Mouse (Mus musculus) MEL (cell line): ENCODE results near the gene Sox6. TPM values are rescaled to one million over a fixed set of nuclear protein-coding genes. Genes with fewer than 3 reads are reported as not detected.
A peak's percentile ranks its signal among the peaks of the same experiment; 100 is the strongest.

ENCODE experiments used
- DNase-seq: peaks from one replicate; pipeline ENCODE4 v3.0.0; 2011; ENCODE audit warnings: low read depth, low spot score
- H3K27ac ChIP-seq: 2 replicates; pipeline ENCODE4 v1.5.1; 2012; ENCODE audit warnings: low read depth, mild to moderate bottlenecking, control low read depth, low read length, moderate library complexity; ENCODE audit not compliant: control insufficient read depth
- H3K27me3 ChIP-seq, 2 experiments: fragments of 150-350 bp in 1 of 2; sonication (generic) in 1 of 2; 2 replicates each; pipeline ENCODE4 v1.6.1; 2012; ENCODE audit warnings: low read length in 2 of 2, mild to moderate bottlenecking in 2 of 2, improper control_type of control experiment in 1 of 2, moderate library complexity in 1 of 2; ENCODE audit not compliant: insufficient read depth in 2 of 2, control insufficient read depth in 1 of 2
- H3K36me3 ChIP-seq, 2 experiments: 2 replicates each; pipeline ENCODE4 v1.6.1; 2012 to 2014; ENCODE audit warnings: low read length in 2 of 2, improper control_type of control experiment in 1 of 2, inconsistent platforms in 1 of 2, mild to moderate bottlenecking in 1 of 2; ENCODE audit not compliant: insufficient read depth in 2 of 2, control insufficient read depth in 1 of 2
- H3K4me1 ChIP-seq, 2 experiments: fragments of 150-350 bp in 1 of 2; sonication (generic) in 1 of 2; 2 replicates each; pipeline ENCODE4 v1.6.1; 2012; ENCODE audit warnings: low read length in 2 of 2, improper control_type of control experiment in 1 of 2, mild to moderate bottlenecking in 1 of 2; ENCODE audit not compliant: insufficient read depth in 2 of 2, control insufficient read depth in 1 of 2
- H3K4me3 ChIP-seq, 2 experiments: fragments of 150-350 bp in 1 of 2; sonication (generic) in 1 of 2; 2 replicates each; pipeline ENCODE4 v1.5.1; 2012; ENCODE audit warnings: low read depth in 2 of 2, low read length in 2 of 2, mild to moderate bottlenecking in 2 of 2, moderate library complexity in 2 of 2, control low read depth in 1 of 2, improper control_type of control experiment in 1 of 2; ENCODE audit not compliant: control insufficient read depth in 1 of 2, insufficient read depth in 1 of 2
- H3K79me2 ChIP-seq: 2 replicates; pipeline ENCODE4 v1.6.1; 2012; ENCODE audit warnings: mild to moderate bottlenecking, low read length, moderate library complexity; ENCODE audit not compliant: control insufficient read depth, poor library complexity, insufficient read depth
- H3K9ac ChIP-seq: 2 replicates; pipeline ENCODE4 v1.6.1; 2012; ENCODE audit warnings: low read depth, mild to moderate bottlenecking, control low read depth, low read length, moderate library complexity; ENCODE audit not compliant: control insufficient read depth, poor library complexity, severe bottlenecking
- H3K9me3 ChIP-seq: fragments of 150-350 bp; sonication (generic); replicated peaks from 2 replicates; pipeline ENCODE4 v1.6.1; 2012; ENCODE audit warnings: mild to moderate bottlenecking, low read length, improper control_type of control experiment, moderate library complexity; ENCODE audit not compliant: insufficient read depth
- CHD1 ChIP-seq: IDR thresholded peaks from 2 replicates; pipeline ENCODE4 v1.6.1; 2012; ENCODE audit warnings: low read depth, mild to moderate bottlenecking, inconsistent platforms, low read length, improper control_type of control experiment
- CHD2 ChIP-seq: IDR thresholded peaks from 2 replicates; pipeline ENCODE4 v1.6.1; 2011; ENCODE audit warnings: low read length, improper control_type of control experiment
- CTCF ChIP-seq, 3 experiments: IDR thresholded peaks in 2 of 3; conservative IDR thresholded peaks in 1 of 3; 2 replicates each; pipeline ENCODE4 v1.5.1; 2011 to 2012; ENCODE audit warnings: low read length in 3 of 3, low read depth in 2 of 3, mild to moderate bottlenecking in 2 of 3, improper control_type of control experiment in 1 of 3, inconsistent platforms in 1 of 3, mixed read lengths in 1 of 3, moderate library complexity in 1 of 3; ENCODE audit not compliant: control insufficient read depth in 1 of 3, insufficient read depth in 1 of 3, poor library complexity in 1 of 3, severe bottlenecking in 1 of 3
- EP300 ChIP-seq, 2 experiments: IDR thresholded peaks; 2 replicates each; pipeline ENCODE4 v1.6.1; 2011; ENCODE audit warnings: improper control_type of control experiment in 2 of 2, low read length in 2 of 2, low read depth in 1 of 2, mild to moderate bottlenecking in 1 of 2
- ETS1 ChIP-seq: IDR thresholded peaks from 2 replicates; pipeline ENCODE4 v1.6.1; 2012; ENCODE audit warnings: low read depth, mild to moderate bottlenecking, inconsistent platforms, low read length, improper control_type of control experiment, moderate library complexity
- GATA1 ChIP-seq: IDR thresholded peaks from 2 replicates; pipeline ENCODE4 v1.6.1; 2011; ENCODE audit warnings: low read depth, low read length, improper control_type of control experiment
- HCFC1 ChIP-seq: IDR thresholded peaks from 2 replicates; pipeline ENCODE4 v1.6.1; 2012; ENCODE audit warnings: low read depth, mild to moderate bottlenecking, inconsistent platforms, low read length, improper control_type of control experiment, moderate library complexity
- JUND ChIP-seq: IDR thresholded peaks from 2 replicates; pipeline ENCODE4 v1.6.1; 2011; ENCODE audit warnings: low read depth, mild to moderate bottlenecking, improper control_type of control experiment, low read length
- MAFK ChIP-seq: IDR thresholded peaks from 2 replicates; pipeline ENCODE4 v1.6.1; 2011; ENCODE audit warnings: low read depth, mild to moderate bottlenecking, low read length, improper control_type of control experiment, borderline replicate concordance
- MXI1 ChIP-seq: IDR thresholded peaks from 2 replicates; pipeline ENCODE4 v1.6.1; 2011; ENCODE audit warnings: mild to moderate bottlenecking, low read depth, low read length, improper control_type of control experiment
- MYB ChIP-seq: IDR thresholded peaks from 2 replicates; pipeline ENCODE4 v1.6.1; 2011; ENCODE audit warnings: mild to moderate bottlenecking, low read depth, low read length, improper control_type of control experiment
- SIN3A ChIP-seq: IDR thresholded peaks from 2 replicates; pipeline ENCODE4 v1.6.1; 2012; ENCODE audit warnings: low read length, improper control_type of control experiment, inconsistent platforms
- TAL1 ChIP-seq: IDR thresholded peaks from 2 replicates; pipeline ENCODE4 v1.6.1; 2012; ENCODE audit warnings: mild to moderate bottlenecking, inconsistent platforms, low read length, moderate library complexity, mixed read lengths
- TCF12 ChIP-seq: IDR thresholded peaks from 2 replicates; pipeline ENCODE4 v1.6.1; 2014; ENCODE audit warnings: low read depth, mild to moderate bottlenecking, inconsistent platforms, low read length, improper control_type of control experiment, moderate library complexity
- USF2 ChIP-seq, 2 experiments: IDR thresholded peaks; 2 replicates each; pipeline ENCODE4 v1.6.1; 2011 to 2012; ENCODE audit warnings: improper control_type of control experiment in 2 of 2, low read length in 2 of 2, borderline replicate concordance in 1 of 2, inconsistent platforms in 1 of 2, low read depth in 1 of 2, mild to moderate bottlenecking in 1 of 2; ENCODE audit not compliant: insufficient read depth in 1 of 2
- ZKSCAN1 ChIP-seq: IDR thresholded peaks from 2 replicates; pipeline ENCODE4 v1.6.1; 2012; ENCODE audit warnings: low read depth, mild to moderate bottlenecking, inconsistent platforms, low read length, improper control_type of control experiment, moderate library complexity
- polyA plus RNA-seq, 2 experiments: library from polyadenylated mRNA; stranded (reverse) in 1 of 2; unstranded in 1 of 2; fragments of >175 nt in 1 of 2; fragments of >200 nt in 1 of 2; gene quantifications; 2 replicates each; pipeline versions ENCODE4 v1.2.1 to v1.2.4; 2012; ENCODE audit warnings: low replicate concordance in 2 of 2, low read depth in 1 of 2; ENCODE audit not compliant: insufficient read length in 2 of 2, insufficient read depth in 1 of 2, missing spikeins in 1 of 2
- total RNA-seq: library from RNA; depleted of rRNA; stranded (reverse); fragments of 300-350 nt; gene quantifications from 2 replicates; pipeline ENCODE4 v1.2.3, GENCODE M21; 2012

The Sox6 gene
- total and polyA plus RNA-seq, 3 experiments = 2.6 to 4.6 TPM; not detected in 1

DNA sequence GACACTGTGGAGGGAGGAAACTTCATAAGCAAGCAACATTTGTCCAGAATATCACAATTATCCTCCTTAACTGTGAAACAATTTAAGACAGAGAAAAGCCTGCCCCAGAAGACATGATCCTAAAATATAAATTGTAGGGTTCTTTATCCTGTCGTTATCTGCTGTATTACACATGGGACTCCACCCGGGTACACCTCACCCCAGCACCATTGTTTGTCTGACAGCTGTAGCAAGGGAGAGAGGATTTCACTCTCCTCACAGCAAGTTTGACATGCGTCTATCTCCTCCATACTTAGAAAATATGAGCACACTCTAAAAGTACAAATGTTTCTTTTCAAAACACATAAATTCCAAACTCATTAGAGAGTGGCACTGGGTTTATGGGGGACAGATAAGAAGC is 198.0 kb downstream of the Sox6 start:
- Histone ChIP-seq H3K4me3 (peak overlapping the region in 1 of 2 experiments; percentile 33; a peak in 1 of 4 replicates), H3K9ac (peak overlapping the region; percentile 20; the same call in 1 of the 2 replicates), H3K79me2 (no peaks in the 10 kb centered on the region), H3K9me3 (no peaks in the 10 kb centered on the region), H3K27ac (peak overlapping the region; percentile 43), H3K36me3 (peaks cover 0 to 31% of the 10 kb centered on the region in 2 experiments; a peak in 2 of 4 replicates), H3K27me3 (no peaks in the 10 kb centered on the region), H3K4me1 (peaks cover 11 to 24% of the 10 kb centered on the region in 2 experiments)
- peak; percentile 62 for DNase-seq
- peak; percentile 69 for TF ChIP-seq GATA1
- no peak for TF ChIP-seq MYB
- no peak for TF ChIP-seq CHD1
- peak; percentile 14 to 59; a peak in 3 of 4 replicates for TF ChIP-seq EP300 (IDR thresholded peaks at IDR 0.05; ENCODE audit: low read depth in 1 of 2, low read length in 2 of 2)
- peak; percentile 66 for TF ChIP-seq TCF12
- TF ChIP-seq MXI1 = peak; percentile 39; the same call in 1 of the 2 replicates
- TF ChIP-seq SIN3A = peak; percentile 35
- TF ChIP-seq ETS1 = peak; percentile 83
- no peak for TF ChIP-seq HCFC1
- TF ChIP-seq CTCF (IDR thresholded peaks at IDR 0.05 in 2 of 3, conservative IDR thresholded peaks at IDR 0.05 in 1 of 3; ENCODE audit: control insufficient read depth in 1 of 3, insufficient read depth in 1 of 3, low read depth in 2 of 3, low read length in 3 of 3, poor library complexity in 1 of 3, severe bottlenecking in 1 of 3) = no peak
- TF ChIP-seq JUND = no peak
- TF ChIP-seq CHD2 = no peak
- TF ChIP-seq ZKSCAN1 = no peak
- no peak; the same call in 1 of the 2 replicates for TF ChIP-seq TAL1
- TF ChIP-seq USF2 (IDR thresholded peaks at IDR 0.05; ENCODE audit: borderline replicate concordance in 1 of 2, insufficient read depth in 1 of 2, low read depth in 1 of 2, low read length in 2 of 2) = no peak
- no peak for TF ChIP-seq MAFK

DNA sequence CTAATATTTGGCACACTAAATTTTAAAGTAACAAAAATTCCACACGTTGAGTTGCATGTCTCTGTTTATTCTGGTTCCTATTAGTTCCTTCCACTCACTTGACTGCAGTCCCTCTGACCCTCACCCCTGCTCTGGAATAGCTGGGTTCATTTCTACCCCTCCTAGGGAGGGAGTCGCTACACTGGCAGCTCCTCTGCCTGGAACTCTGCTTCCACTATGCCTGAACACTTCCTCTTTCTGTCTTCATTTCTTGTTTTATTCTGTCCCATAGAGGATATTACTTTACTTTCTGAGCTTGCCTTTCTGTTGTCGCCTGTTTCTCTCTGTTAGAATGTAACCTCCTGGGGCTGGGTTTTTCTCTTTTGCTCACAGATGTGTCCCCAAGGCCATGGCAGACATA is 203.6 kb downstream of the Sox6 start:
- H3K27ac ChIP-seq = no peak overlapping the region
- H3K9ac ChIP-seq = no peak overlapping the region
- TF ChIP-seq MYB = no peak
- TF ChIP-seq EP300 (IDR thresholded peaks at IDR 0.05; ENCODE audit: low read depth in 1 of 2, low read length in 2 of 2) = peak in 1 of 2 experiments; percentile 25; a peak in 1 of 4 replicates
- no peak overlapping the region for H3K4me3 ChIP-seq
- no peaks in the 10 kb centered on the region for H3K27me3 ChIP-seq
- H3K79me2 ChIP-seq = no peaks in the 10 kb centered on the region
- no peaks in the 10 kb centered on the region for H3K9me3 ChIP-seq
- DNase-seq = peak; percentile 45
- H3K4me1 ChIP-seq = peaks cover 5 to 17% of the 10 kb centered on the region in 2 experiments
- H3K36me3 ChIP-seq = peaks cover 0 to 12% of the 10 kb centered on the region in 2 experiments; a peak in 2 of 4 replicates
